Mouse (Mus musculus): ENCODE results near the gene Fpr3. TPM values are rescaled to one million over a fixed set of nuclear protein-coding genes. Genes with fewer than 3 reads are reported as not detected.

Fpr3 gene
- polyA plus RNA-seq, 1 experiment from 2014 or later: not detected

Other genes starting within 250 kb of the Fpr3 start
- not detected in 2 replicates for gene Vmn2r90, start 184.1 kb upstream of the Fpr3 start, polyA plus RNA-seq (2015; fragmentation: Nextera tagmentation; extraction: Ambion mirVana)
- 29.6 and 35.7 TPM in 2 replicates for gene Spaca6, start 60.7 kb upstream of the Fpr3 start, polyA plus RNA-seq (2015; fragmentation: Nextera tagmentation; extraction: Ambion mirVana)
- gene Has1, start 32.6 kb upstream of the Fpr3 start, polyA plus RNA-seq (2015; fragmentation: Nextera tagmentation; extraction: Ambion mirVana): 1.1 and 1.2 TPM in 2 replicates
- gene Fpr1, start 3.9 kb upstream of the Fpr3 start, polyA plus RNA-seq (2015; fragmentation: Nextera tagmentation; extraction: Ambion mirVana): 2.0 and 2.1 TPM in 2 replicates
- 2.0 and 2.5 TPM in 2 replicates for gene Fpr2, start within 50 bp of the Fpr3 start, polyA plus RNA-seq (2015; fragmentation: Nextera tagmentation; extraction: Ambion mirVana)
- gene Fpr-rs4, start 133.9 kb downstream of the Fpr3 start, polyA plus RNA-seq (2015; fragmentation: Nextera tagmentation; extraction: Ambion mirVana): not detected in 2 replicates
- gene Vmn2r124, start 161.6 kb downstream of the Fpr3 start, polyA plus RNA-seq (2015; fragmentation: Nextera tagmentation; extraction: Ambion mirVana): not detected in 2 replicates
- gene Vmn2r91, start 197.2 kb downstream of the Fpr3 start, polyA plus RNA-seq (2015; fragmentation: Nextera tagmentation; extraction: Ambion mirVana): not detected in 2 replicates

Data from stomach, embryonic 15.5 days (tissue).